In genomic region chr17:73950062-73950735, GRCm38 (mm10) we compare ENCODE assay signal across 8 mouse cellular contexts. TPM values are rescaled to one million over a fixed set of nuclear protein-coding genes. Genes with fewer than 3 reads are reported as not detected.
DNase-seq lines count a peak whose midpoint lies in the region; ATAC-seq and TF ChIP-seq lines count a peak whose summit lies in the region.

TSS of gene Xdh (minus strand) at chr17:73950196.

- DNase-seq in ovary, adult 18-20 months (ENCODE audit: low spot score): peak; percentile 65
- no peak for DNase-seq in ovary, postnatal 10 days (ENCODE audit: low spot score)
- peak; percentile 98 for DNase-seq in fat pad, adult 2 months (ENCODE audit: extremely low read depth, low read depth, low spot score)
- DNase-seq in hindbrain, embryonic 14.5 days (ENCODE audit: low spot score): no peak
- DNase-seq in cerebellum, postnatal 4 days (ENCODE audit: low spot score in 2 of 2): no peak

- H3K4me3 ChIP-seq in intestine, postnatal 0 days (ENCODE audit: low read depth, low read length): peak within 1 kb of the TSS; percentile 37
- peak within 1 kb of the TSS; percentile 75 for H3K4me3 ChIP-seq in megakaryocyte, embryonic 14.5 days (replicated peaks)
- no peak within 1 kb of the TSS for H3K4me3 ChIP-seq in hindbrain, embryonic 14.5 days (replicated peaks; ENCODE audit: low read length)
- H3K4me3 ChIP-seq in forebrain, embryonic 16.5 days (replicated peaks; ENCODE audit: low read length): no peak within 1 kb of the TSS

- no peak for TF ChIP-seq CTCF in intestine, postnatal 0 days (IDR thresholded peaks at IDR 0.05; ENCODE audit: low read depth)

- no peaks in the 10 kb centered on the region for H3K27me3 ChIP-seq in intestine, postnatal 0 days (replicated peaks; ENCODE audit: control insufficient read depth, insufficient read depth, low read length)
- H3K27me3 ChIP-seq in megakaryocyte, embryonic 14.5 days (replicated peaks): peaks cover 46% of the 10 kb centered on the region
- no peaks in the 10 kb centered on the region for H3K27me3 ChIP-seq in hindbrain, embryonic 14.5 days (ENCODE audit: control insufficient read depth, insufficient read depth, low read length)
- no peaks in the 10 kb centered on the region for H3K27me3 ChIP-seq in forebrain, embryonic 16.5 days (replicated peaks; ENCODE audit: control insufficient read depth, insufficient read depth, low read length)

- 37% methylated on average over 13 of the region's 13 CpGs for WGBS in intestine, postnatal 0 days
- WGBS in hindbrain, embryonic 14.5 days: 89% methylated on average over 13 of the region's 13 CpGs
- 91% methylated on average over 13 of the region's 13 CpGs for WGBS in forebrain, embryonic 16.5 days

- H3K36me3 ChIP-seq in intestine, postnatal 0 days (ENCODE audit: control insufficient read depth, insufficient read depth): no peaks in the 10 kb centered on the region
- H3K36me3 ChIP-seq in megakaryocyte, embryonic 14.5 days (replicated peaks; ENCODE audit: low read length): no peaks in the 10 kb centered on the region
- no peaks in the 10 kb centered on the region for H3K36me3 ChIP-seq in hindbrain, embryonic 14.5 days (replicated peaks; ENCODE audit: control insufficient read depth, insufficient read depth)
- no peaks in the 10 kb centered on the region for H3K36me3 ChIP-seq in forebrain, embryonic 16.5 days (ENCODE audit: control insufficient read depth, insufficient read depth)

- no peak within 1 kb of the TSS for H3K9ac ChIP-seq in intestine, postnatal 0 days (ENCODE audit: low read depth, low read length)
- no peak within 1 kb of the TSS for H3K9ac ChIP-seq in hindbrain, embryonic 14.5 days
- H3K9ac ChIP-seq in forebrain, embryonic 16.5 days (replicated peaks; ENCODE audit: low read depth, low read length): no peak within 1 kb of the TSS

- peak within 1 kb of the TSS; percentile 86 for H3K27ac ChIP-seq in intestine, postnatal 0 days (ENCODE audit: low read depth, low read length)
- H3K27ac ChIP-seq in hindbrain, embryonic 14.5 days: no peak within 1 kb of the TSS
- H3K27ac ChIP-seq in forebrain, embryonic 16.5 days (ENCODE audit: low read length): no peak within 1 kb of the TSS

- ATAC-seq in intestine, postnatal 0 days: peak; percentile 99
- no peak for ATAC-seq in hindbrain, embryonic 14.5 days (ENCODE audit: low FRiP score)
- ATAC-seq in forebrain, embryonic 16.5 days: no peak

- peaks cover 3% of the 10 kb centered on the region for H3K4me1 ChIP-seq in intestine, postnatal 0 days (replicated peaks; ENCODE audit: control insufficient read depth, insufficient read depth, low read length)
- H3K4me1 ChIP-seq in megakaryocyte, embryonic 14.5 days: peaks cover 29% of the 10 kb centered on the region
- no peaks in the 10 kb centered on the region for H3K4me1 ChIP-seq in hindbrain, embryonic 14.5 days (replicated peaks; ENCODE audit: control insufficient read depth, insufficient read depth, low read length)
- no peaks in the 10 kb centered on the region for H3K4me1 ChIP-seq in forebrain, embryonic 16.5 days (replicated peaks; ENCODE audit: control insufficient read depth, insufficient read depth, low read length)

- peak within 1 kb of the TSS; percentile 61 for H3K4me2 ChIP-seq in intestine, postnatal 0 days (replicated peaks; ENCODE audit: low read depth)
- H3K4me2 ChIP-seq in hindbrain, embryonic 14.5 days (replicated peaks): no peak within 1 kb of the TSS
- no peak within 1 kb of the TSS for H3K4me2 ChIP-seq in forebrain, embryonic 16.5 days (ENCODE audit: low read length)

- H3K9me3 ChIP-seq in intestine, postnatal 0 days (ENCODE audit: control insufficient read depth): no peaks in the 10 kb centered on the region
- no peaks in the 10 kb centered on the region for H3K9me3 ChIP-seq in megakaryocyte, embryonic 14.5 days
- no peaks in the 10 kb centered on the region for H3K9me3 ChIP-seq in hindbrain, embryonic 14.5 days (ENCODE audit: control insufficient read depth, low read length)
- no peaks in the 10 kb centered on the region for H3K9me3 ChIP-seq in forebrain, embryonic 16.5 days (ENCODE audit: control insufficient read depth, low read length)

RNA-seq across cellular contexts. Expression of gene Xdh, which starts in this region (rescaled TPM):
- 42.9 and 51.1 TPM in 2 replicates for polyA plus RNA-seq in intestine, postnatal 0 days (2015; fragmentation: Nextera tagmentation; extraction: Ambion mirVana)
- polyA plus RNA-seq in megakaryocyte, embryonic 14.5 days (2012; ENCODE audit: insufficient read depth, low replicate concordance): 0.49 and 4.9 TPM in 2 replicates
- polyA plus RNA-seq in hindbrain, embryonic 14.5 days (2014; fragmentation: Nextera tagmentation; extraction: Ambion mirVana): 0.16 and 0.24 TPM in 2 replicates
- 0.29 and 0.47 TPM in 2 replicates for polyA plus RNA-seq in forebrain, embryonic 16.5 days (2015; fragmentation: Nextera tagmentation; extraction: Ambion mirVana)

Comparison
In these comparisons a context has a peak if more than half of its experiments do, and no peak if none do; other contexts are left out.
1. DNase-seq: peak in ovary, adult 18-20 months (single experiment) and fat pad, adult 2 months (single experiment); none in ovary, postnatal 10 days (single experiment), hindbrain, embryonic 14.5 days (single experiment) and cerebellum, postnatal 4 days (0 of 2).
2. H3K4me3 ChIP-seq: peak in intestine, postnatal 0 days (single experiment) and megakaryocyte, embryonic 14.5 days (single experiment); none in hindbrain, embryonic 14.5 days (single experiment) and forebrain, embryonic 16.5 days (single experiment).